Mouse (Mus musculus): ENCODE measurements around the gene Gab2. TPM values are rescaled to one million over a fixed set of nuclear protein-coding genes. Genes with fewer than 3 reads are reported as not detected.

Gab2 gene
- polyA plus RNA-seq, 1 experiment from 2014 or later, result 17.9 TPM

- DNase-seq (no peak), ATAC-seq (ENCODE audit: low FRiP score, low TSS enrichment) (no peak)
- H3K4me2 ChIP-seq (ENCODE audit: low read length), result no peak overlapping the region
- H3K9ac ChIP-seq (replicated peaks; ENCODE audit: low read length), result no peak overlapping the region
- H3K4me3 ChIP-seq (replicated peaks; ENCODE audit: low read depth, low read length), result no peak overlapping the region
- no peaks in the 10 kb centered on the region for H3K4me1 ChIP-seq (ENCODE audit: control insufficient read depth, insufficient read depth, low read length)
- no peaks in the 10 kb centered on the region for H3K27me3 ChIP-seq (ENCODE audit: control insufficient read depth, insufficient read depth, low read length)
- no peaks in the 10 kb centered on the region for H3K36me3 ChIP-seq (ENCODE audit: control insufficient read depth, insufficient read depth, low read length)
- no peaks in the 10 kb centered on the region for H3K9me3 ChIP-seq (ENCODE audit: control insufficient read depth, low read length)
- no peak overlapping the region for H3K27ac ChIP-seq (replicated peaks; ENCODE audit: low read depth, low read length)
Observed at GRCm38 (mm10) chr7:97076977-97077376, 4.4 kb upstream of the Gab2 start.

GRCm38 (mm10) chr7:97078685-97079084, 2.7 kb upstream of the Gab2 start:
- H3K4me2 ChIP-seq (ENCODE audit: low read length), result no peak overlapping the region
- H3K9ac ChIP-seq (replicated peaks; ENCODE audit: low read length), result no peak overlapping the region
- H3K4me1 ChIP-seq (ENCODE audit: control insufficient read depth, insufficient read depth, low read length), result peaks cover 10% of the 10 kb centered on the region; the same call in 1 of the 2 replicates
- no peak overlapping the region for H3K27ac ChIP-seq (replicated peaks; ENCODE audit: low read depth, low read length)
- H3K9me3 ChIP-seq (ENCODE audit: control insufficient read depth, low read length), result no peaks in the 10 kb centered on the region
- H3K4me3 ChIP-seq (replicated peaks; ENCODE audit: low read depth, low read length), result no peak overlapping the region
- ATAC-seq (ENCODE audit: low FRiP score, low TSS enrichment) (no peak), DNase-seq (no peak)
- WGBS, result 45% methylated on average over 4 of the region's 4 CpGs
- no peaks in the 10 kb centered on the region for H3K27me3 ChIP-seq (ENCODE audit: control insufficient read depth, insufficient read depth, low read length)
- no peaks in the 10 kb centered on the region for H3K36me3 ChIP-seq (ENCODE audit: control insufficient read depth, insufficient read depth, low read length)

- H3K4me2 ChIP-seq (ENCODE audit: low read length), result no peak overlapping the region
- H3K27me3 ChIP-seq (ENCODE audit: control insufficient read depth, insufficient read depth, low read length), result no peaks in the 10 kb centered on the region
- peaks cover 10% of the 10 kb centered on the region; the same call in 1 of the 2 replicates for H3K4me1 ChIP-seq (ENCODE audit: control insufficient read depth, insufficient read depth, low read length)
- no peaks in the 10 kb centered on the region for H3K36me3 ChIP-seq (ENCODE audit: control insufficient read depth, insufficient read depth, low read length)
- H3K27ac ChIP-seq (replicated peaks; ENCODE audit: low read depth, low read length), result no peak overlapping the region
- H3K4me3 ChIP-seq (replicated peaks; ENCODE audit: low read depth, low read length), result no peak overlapping the region
- H3K9me3 ChIP-seq (ENCODE audit: control insufficient read depth, low read length), result no peaks in the 10 kb centered on the region
- H3K9ac ChIP-seq (replicated peaks; ENCODE audit: low read length), result no peak overlapping the region
- WGBS, result 13% methylated on average over 6 of the region's 6 CpGs
- ATAC-seq (ENCODE audit: low FRiP score, low TSS enrichment) (no peak), DNase-seq (peak; percentile 83)
Observed at GRCm38 (mm10) chr7:97079145-97079544, 2.2 kb upstream of the Gab2 start.

GRCm38 (mm10) chr7:97079651-97080365, 1.6 kb upstream of the Gab2 start:
- H3K4me3 ChIP-seq (replicated peaks; ENCODE audit: low read depth, low read length), result no peak overlapping the region
- no peak overlapping the region for H3K9ac ChIP-seq (replicated peaks; ENCODE audit: low read length)
- H3K27ac ChIP-seq (replicated peaks; ENCODE audit: low read depth, low read length), result no peak overlapping the region
- H3K9me3 ChIP-seq (ENCODE audit: control insufficient read depth, low read length), result no peaks in the 10 kb centered on the region
- no peaks in the 10 kb centered on the region for H3K27me3 ChIP-seq (ENCODE audit: control insufficient read depth, insufficient read depth, low read length)
- no peaks in the 10 kb centered on the region for H3K36me3 ChIP-seq (ENCODE audit: control insufficient read depth, insufficient read depth, low read length)
- DNase-seq (no peak), ATAC-seq (ENCODE audit: low FRiP score, low TSS enrichment) (no peak)
- no peak overlapping the region for H3K4me2 ChIP-seq (ENCODE audit: low read length)
- H3K4me1 ChIP-seq (ENCODE audit: control insufficient read depth, insufficient read depth, low read length), result peaks cover 10% of the 10 kb centered on the region; the same call in 1 of the 2 replicates
- 78% methylated on average over 4 of the region's 4 CpGs for WGBS

- H3K27ac ChIP-seq (replicated peaks; ENCODE audit: low read depth, low read length), result peak overlapping the region; percentile 84; the same call in 1 of the 2 replicates
- H3K27me3 ChIP-seq (ENCODE audit: control insufficient read depth, insufficient read depth, low read length), result no peaks in the 10 kb centered on the region
- ATAC-seq (ENCODE audit: low FRiP score, low TSS enrichment), result no peak
- no peaks in the 10 kb centered on the region for H3K36me3 ChIP-seq (ENCODE audit: control insufficient read depth, insufficient read depth, low read length)
- peak overlapping the region; percentile 94 for H3K9ac ChIP-seq (replicated peaks; ENCODE audit: low read length)
- WGBS, result 35% methylated on average over 4 of the region's 4 CpGs
- peak overlapping the region; percentile 80 for H3K4me2 ChIP-seq (ENCODE audit: low read length)
- H3K4me1 ChIP-seq (ENCODE audit: control insufficient read depth, insufficient read depth, low read length), result peaks cover 10% of the 10 kb centered on the region; the same call in 1 of the 2 replicates
- no peaks in the 10 kb centered on the region for H3K9me3 ChIP-seq (ENCODE audit: control insufficient read depth, low read length)
- peak overlapping the region; percentile 93 for H3K4me3 ChIP-seq (replicated peaks; ENCODE audit: low read depth, low read length)
- no peak for DNase-seq
Observed at GRCm38 (mm10) chr7:97080621-97081241, 655 bp upstream of the Gab2 start.

- peak overlapping the region; percentile 84 for H3K27ac ChIP-seq (replicated peaks; ENCODE audit: low read depth, low read length)
- H3K9me3 ChIP-seq (ENCODE audit: control insufficient read depth, low read length), result no peaks in the 10 kb centered on the region
- DNase-seq (no peak), ATAC-seq (ENCODE audit: low FRiP score, low TSS enrichment) (no peak; the same call in 1 of the 2 replicates)
- WGBS, result 0% methylated on average over 25 of the region's 38 CpGs
- H3K4me3 ChIP-seq (replicated peaks; ENCODE audit: low read depth, low read length), result peak overlapping the region; percentile 93
- H3K4me1 ChIP-seq (ENCODE audit: control insufficient read depth, insufficient read depth, low read length), result peaks cover 10% of the 10 kb centered on the region; the same call in 1 of the 2 replicates
- H3K9ac ChIP-seq (replicated peaks; ENCODE audit: low read length), result peak overlapping the region; percentile 94
- no peaks in the 10 kb centered on the region for H3K27me3 ChIP-seq (ENCODE audit: control insufficient read depth, insufficient read depth, low read length)
- peak overlapping the region; percentile 80 for H3K4me2 ChIP-seq (ENCODE audit: low read length)
- H3K36me3 ChIP-seq (ENCODE audit: control insufficient read depth, insufficient read depth, low read length), result no peaks in the 10 kb centered on the region
Observed at GRCm38 (mm10) chr7:97081959-97082218, 503 bp downstream of the Gab2 start.

GRCm38 (mm10) chr7:97082219-97083101, 1.1 kb downstream of the Gab2 start:
- H3K36me3 ChIP-seq (ENCODE audit: control insufficient read depth, insufficient read depth, low read length), result no peaks in the 10 kb centered on the region
- DNase-seq (peak; percentile 69), ATAC-seq (ENCODE audit: low FRiP score, low TSS enrichment) (peak; percentile 62)
- H3K4me1 ChIP-seq (ENCODE audit: control insufficient read depth, insufficient read depth, low read length), result peaks cover 10% of the 10 kb centered on the region; the same call in 1 of the 2 replicates
- H3K27ac ChIP-seq (replicated peaks; ENCODE audit: low read depth, low read length), result peak overlapping the region; percentile 84
- peak overlapping the region; percentile 80 for H3K4me2 ChIP-seq (ENCODE audit: low read length)
- peak overlapping the region; percentile 93 for H3K4me3 ChIP-seq (replicated peaks; ENCODE audit: low read depth, low read length)
- WGBS, result under 1% methylated on average over 40 of the region's 40 CpGs
- no peaks in the 10 kb centered on the region for H3K27me3 ChIP-seq (ENCODE audit: control insufficient read depth, insufficient read depth, low read length)
- peak overlapping the region; percentile 94 for H3K9ac ChIP-seq (replicated peaks; ENCODE audit: low read length)
- H3K9me3 ChIP-seq (ENCODE audit: control insufficient read depth, low read length), result no peaks in the 10 kb centered on the region

- Histone ChIP-seq H3K27ac (replicated peaks; ENCODE audit: low read depth, low read length) (no peak overlapping the region), H3K9me3 (ENCODE audit: control insufficient read depth, low read length) (no peaks in the 10 kb centered on the region), H3K4me2 (ENCODE audit: low read length) (peak overlapping the region; percentile 80; the same call in 1 of the 2 replicates), H3K27me3 (ENCODE audit: control insufficient read depth, insufficient read depth, low read length) (no peaks in the 10 kb centered on the region), H3K36me3 (ENCODE audit: control insufficient read depth, insufficient read depth, low read length) (no peaks in the 10 kb centered on the region), H3K4me1 (ENCODE audit: control insufficient read depth, insufficient read depth, low read length) (peaks cover 10% of the 10 kb centered on the region; the same call in 1 of the 2 replicates), H3K9ac (replicated peaks; ENCODE audit: low read length) (no peak overlapping the region), H3K4me3 (replicated peaks; ENCODE audit: low read depth, low read length) (no peak overlapping the region)
- WGBS, result 85% methylated on average over 9 of the region's 9 CpGs
- ATAC-seq (ENCODE audit: low FRiP score, low TSS enrichment) (no peak), DNase-seq (no peak)
Observed at GRCm38 (mm10) chr7:97083579-97083978, 2.2 kb downstream of the Gab2 start.
